Mouse (Mus musculus) MN1 (cell line): Measurements from ENCODE around the gene Zfp691.
A peak's percentile ranks its signal among the peaks of the same experiment; 100 is the strongest.

Source experiments
- DNase-seq: peaks from one replicate; pipeline ENCODE4 v3.0.0-alpha.2; 2016; ENCODE audit warnings: low spot score

Gene Zfp691

GRCm38 (mm10) chr4:119173851-119174453, at the start of gene Zfp691:
TSS of gene Zfp691 (minus strand) at chr4:119174195.
- peak; percentile 93 for DNase-seq

DNA sequence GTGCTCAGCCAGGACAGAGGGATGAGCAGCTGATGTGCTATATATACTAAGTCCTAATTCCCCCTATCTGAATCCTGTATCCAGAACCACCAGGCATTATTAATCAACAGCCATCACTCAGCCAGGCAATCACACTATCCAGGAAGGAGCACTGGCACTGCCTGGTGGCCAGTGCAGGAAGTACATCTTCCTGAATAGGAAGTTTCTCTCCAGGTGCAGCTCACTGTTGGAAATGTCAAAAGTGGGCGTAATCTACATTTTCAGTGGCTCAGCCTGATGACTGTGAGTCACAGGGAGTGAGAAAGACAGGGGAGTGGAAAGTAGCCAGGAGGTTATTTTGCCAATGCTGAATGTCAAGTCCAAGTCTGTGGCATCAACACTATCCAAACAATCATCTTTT, 49.7 kb upstream of the Zfp691 start:
- peak; percentile 16 for DNase-seq

GRCm38 (mm10) chr4:119218169-119218568, 44.2 kb upstream of the Zfp691 start, which contains the start of gene Tmem269:
TSS of gene Tmem269 (minus strand) at chr4:119218217.
- DNase-seq = no peak

DNA sequence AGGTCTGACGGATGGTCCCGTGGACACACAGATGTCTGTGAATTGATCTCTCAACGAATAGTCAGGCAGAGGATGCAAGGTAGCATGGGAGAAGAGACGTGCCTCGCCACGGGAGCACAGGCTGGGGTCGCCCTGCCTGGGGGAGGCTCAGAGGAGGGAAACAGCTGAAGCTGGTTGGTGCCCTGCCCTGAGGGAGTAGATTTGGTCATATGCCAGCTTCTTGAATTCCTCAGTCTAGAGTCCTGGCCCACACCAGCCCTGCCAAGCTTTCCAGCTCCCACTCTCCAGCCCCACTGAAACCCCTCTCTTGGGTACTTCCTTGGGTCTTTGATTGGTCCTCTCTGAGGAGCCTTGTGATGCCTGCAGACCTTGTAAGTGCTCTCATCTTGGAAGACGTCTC, 42.7 kb upstream of the Zfp691 start:
- DNase-seq = no peak

DNA sequence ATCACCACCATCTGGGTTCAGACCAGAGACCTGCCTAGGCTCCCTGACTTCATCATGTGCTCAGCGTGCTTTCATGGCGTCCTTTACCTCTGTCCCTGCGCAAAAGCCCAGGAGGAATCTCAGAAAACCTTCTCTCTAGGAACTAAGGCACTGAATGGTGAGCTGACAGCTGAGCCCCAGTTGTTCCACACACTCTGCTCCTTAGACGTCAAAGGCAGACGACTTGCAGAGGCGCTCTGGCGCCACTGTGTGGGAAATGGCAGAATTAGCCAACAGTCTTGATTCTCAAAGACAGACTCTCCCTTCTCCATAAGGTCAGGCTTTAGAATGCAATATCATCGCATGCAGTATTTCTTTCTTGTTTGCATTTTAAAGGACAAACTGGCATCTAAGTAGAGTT, 30.7 kb upstream of the Zfp691 start:
- DNase-seq = peak; percentile 41

GRCm38 (mm10) chr4:119198105-119198504, 24.1 kb upstream of the Zfp691 start:
- DNase-seq = no peak

DNA sequence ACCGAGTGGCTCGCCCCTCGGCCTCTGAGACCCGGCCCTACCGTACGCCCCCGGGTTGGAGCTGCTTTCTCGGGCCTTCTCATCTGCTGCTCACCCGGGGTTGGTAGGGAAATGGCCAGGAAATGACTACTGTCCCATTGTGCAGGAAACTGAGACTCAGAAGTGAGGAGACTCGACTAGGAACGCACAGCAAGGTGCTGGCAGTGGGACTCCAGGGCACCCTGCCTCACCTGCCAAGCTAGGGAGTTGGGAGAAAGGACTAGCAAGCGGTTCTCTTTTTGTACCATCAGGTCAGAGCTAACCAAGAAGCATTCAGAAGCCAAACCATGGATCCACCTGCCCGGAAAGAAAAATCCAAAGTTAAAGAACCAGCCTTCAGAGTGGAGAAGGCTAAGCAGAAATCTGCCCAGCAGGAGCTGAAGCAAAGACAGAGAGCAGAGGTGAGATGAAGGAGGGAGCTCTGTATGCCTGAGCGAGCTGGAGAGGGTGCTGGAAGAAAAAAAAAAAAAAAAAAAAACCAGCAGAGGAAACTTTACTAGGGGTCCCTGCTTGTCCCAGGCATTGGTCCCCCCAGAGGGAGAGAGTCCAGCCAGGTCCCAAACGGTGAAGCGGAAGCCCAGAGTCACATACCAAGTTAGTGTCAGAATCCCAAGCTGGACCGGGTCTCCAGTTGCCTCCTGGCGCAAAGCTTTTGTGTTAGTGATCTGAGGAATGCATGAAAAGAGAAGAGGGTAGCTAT, 21.8 kb upstream of the Zfp691 start:
- no peak for DNase-seq

DNA sequence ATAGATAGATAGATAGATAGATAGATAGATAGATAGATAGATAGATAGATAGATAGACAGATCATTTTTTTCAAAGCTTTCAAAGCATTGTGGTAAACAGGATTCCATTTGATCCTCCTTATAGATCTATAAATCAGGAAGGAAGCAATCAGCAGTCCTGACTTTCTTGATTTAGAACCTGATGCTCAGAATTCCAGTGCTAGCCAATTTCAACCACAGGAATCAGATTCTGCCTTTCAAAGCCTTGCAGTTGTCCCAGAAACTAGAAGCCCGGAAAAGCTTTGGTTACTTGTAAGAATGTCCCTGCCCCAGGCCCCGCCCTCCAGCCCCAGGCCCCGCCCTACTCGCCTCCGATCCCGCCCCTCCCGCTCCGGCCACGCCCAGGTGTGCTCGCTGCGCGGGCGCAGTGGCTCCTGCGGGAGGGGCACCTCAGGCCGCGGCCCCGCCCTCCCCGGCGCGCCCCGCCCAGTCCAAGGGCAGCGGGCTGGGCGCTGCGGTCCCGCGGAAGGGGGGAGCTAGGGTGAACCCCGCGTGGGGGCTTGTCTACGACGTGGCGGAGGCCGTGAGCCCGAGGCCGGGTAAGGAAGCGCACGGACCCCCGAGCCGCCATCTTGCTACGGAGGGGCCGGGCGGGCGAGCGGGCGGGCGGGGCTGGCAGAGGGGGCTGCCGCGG, 21.1 kb upstream of the Zfp691 start, which contains the start of gene Svbp:
Gene Svbp (plus strand): TSS at position 398 of the 673 bp plus-strand sequence.
- DNase-seq = peak; percentile 73

DNA sequence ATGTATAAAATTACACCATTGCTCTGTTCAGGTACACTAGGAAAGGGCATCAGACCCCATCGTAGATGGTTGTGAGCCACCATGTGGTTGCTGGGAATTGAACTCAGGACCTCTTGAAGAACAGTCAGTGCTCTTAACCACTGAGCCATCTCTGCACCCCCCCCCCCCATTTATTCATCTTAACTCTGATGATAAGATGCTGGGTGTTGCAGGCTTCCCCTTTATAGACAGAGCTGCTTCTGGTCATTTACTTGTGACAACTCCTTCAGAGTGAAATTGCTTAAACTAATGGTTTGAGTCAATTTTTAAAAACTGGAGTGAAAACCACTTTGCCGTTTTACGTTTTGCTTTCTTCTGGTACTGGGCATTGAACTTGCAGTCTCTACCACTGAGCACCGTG, 18.8 kb upstream of the Zfp691 start:
- no peak for DNase-seq

- no peak for DNase-seq
These were observed 17.3 kb upstream of the Zfp691 start for GRCm38 (mm10) chr4:119191273-119191672.

DNA sequence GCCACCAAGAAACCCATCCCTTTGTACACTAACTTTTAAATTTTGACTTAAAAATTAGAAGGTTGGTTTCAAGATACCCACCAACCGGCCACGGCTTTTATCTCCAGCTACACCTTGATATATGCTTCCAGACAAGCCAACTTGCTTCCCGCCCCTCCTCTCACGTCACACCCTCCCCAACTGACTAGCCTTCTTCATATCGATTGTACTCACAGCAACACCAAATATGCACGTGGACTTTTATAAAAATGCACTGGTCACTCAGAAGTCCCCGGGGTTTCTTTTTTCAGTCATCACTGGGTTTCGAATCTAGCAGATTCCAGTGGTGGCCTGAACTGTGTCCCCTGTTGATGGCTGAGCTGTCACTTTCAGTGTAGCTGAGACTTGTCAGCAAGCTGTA, 16.6 kb upstream of the Zfp691 start:
- DNase-seq = no peak

- DNase-seq = no peak
These were observed 15.9 kb upstream of the Zfp691 start, which contains the start of gene Ermap for GRCm38 (mm10) chr4:119189864-119190263. TSS of gene Ermap (minus strand) at chr4:119190011.

DNA sequence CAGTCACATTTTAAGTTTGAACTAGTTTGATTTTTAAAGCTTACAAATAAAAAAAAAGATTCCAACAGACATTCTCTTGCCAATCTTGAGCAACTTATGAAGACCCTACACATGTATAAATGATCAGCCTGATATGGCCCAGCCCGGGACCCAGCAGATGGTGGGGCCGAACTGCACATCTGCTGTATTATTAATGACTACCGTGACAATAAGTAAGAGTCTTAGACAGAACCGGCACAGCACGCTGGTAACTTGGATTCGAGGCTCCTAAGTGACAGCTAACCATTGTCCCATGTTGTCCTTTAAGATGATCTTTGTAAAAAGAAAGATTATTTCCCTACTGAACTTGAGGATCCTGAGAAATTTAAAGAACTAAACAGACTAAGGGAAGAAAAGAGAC, 15.4 kb upstream of the Zfp691 start:
- DNase-seq = no peak

DNA sequence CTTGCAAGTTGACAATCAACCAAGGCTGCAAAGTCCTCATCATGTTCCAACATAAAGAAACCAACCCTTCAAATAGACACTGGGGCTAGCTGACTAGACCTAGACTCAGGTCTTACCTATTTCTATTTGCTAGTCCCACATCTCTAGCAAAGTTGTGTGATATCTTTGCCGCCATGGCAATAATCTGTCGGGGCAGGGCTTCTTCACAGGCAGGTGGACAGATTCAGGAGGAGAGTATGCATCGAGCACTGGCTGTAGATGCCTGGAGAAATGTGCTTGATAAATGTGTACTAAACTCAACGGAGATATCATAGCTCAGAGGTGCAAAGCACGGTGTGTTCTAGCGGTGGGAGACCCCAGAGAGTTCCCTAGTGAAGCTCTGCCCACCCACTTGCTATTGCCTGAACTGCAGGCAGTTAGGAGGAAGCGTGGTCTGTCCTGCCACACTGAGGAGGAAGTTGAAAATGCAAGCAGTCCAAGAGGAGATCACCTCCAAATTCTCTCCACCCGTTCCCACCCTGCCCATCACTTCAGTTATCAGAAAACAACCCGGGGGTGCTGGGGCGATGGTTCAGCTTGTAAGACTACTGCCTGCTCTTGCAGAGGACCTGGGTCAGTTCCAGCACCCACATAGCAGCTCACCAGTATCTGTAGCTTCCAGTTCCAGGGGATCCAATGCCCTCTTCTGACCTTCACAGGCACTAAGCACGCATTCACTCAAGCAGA, 14.2 kb upstream of the Zfp691 start:
- DNase-seq = no peak

DNA sequence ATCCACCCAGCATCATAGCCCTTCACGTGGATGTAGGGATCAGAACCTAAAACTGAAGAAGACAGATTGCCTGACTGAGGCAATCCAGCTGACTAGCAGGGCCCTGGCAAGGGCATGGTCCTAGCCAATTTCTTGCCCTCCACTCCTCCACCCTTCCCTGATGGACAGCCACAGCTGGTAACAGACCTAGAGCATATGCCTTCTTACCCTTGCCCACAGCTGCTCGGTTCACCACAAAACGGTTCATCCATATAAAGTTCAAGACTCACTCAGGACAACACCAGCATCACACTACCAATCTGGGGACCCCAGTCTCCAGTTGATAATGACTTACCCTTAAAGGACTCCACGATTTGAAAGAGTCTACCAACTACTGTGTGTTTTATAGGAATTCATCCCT, 11.8 kb upstream of the Zfp691 start:
- no peak for DNase-seq

DNA sequence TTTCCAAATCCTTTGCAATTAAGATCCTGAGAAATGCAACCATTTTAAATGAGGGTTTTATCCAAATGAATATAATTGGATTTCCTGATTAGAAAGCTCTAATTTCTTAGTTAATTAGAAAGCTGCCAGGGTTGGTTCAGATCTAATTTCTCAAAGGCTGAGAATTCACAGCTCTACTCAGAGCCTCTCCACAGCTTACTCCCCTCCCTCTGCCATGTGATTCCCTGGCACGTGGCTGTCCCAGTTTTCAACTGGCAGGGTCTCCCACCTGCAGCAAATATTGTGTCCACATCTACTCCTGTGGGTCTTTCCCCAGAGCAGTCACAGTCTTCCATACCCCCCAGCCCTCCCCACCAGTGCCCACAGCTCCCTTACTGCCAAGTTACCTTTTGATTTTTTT, 9.5 kb upstream of the Zfp691 start:
- DNase-seq = no peak

DNA sequence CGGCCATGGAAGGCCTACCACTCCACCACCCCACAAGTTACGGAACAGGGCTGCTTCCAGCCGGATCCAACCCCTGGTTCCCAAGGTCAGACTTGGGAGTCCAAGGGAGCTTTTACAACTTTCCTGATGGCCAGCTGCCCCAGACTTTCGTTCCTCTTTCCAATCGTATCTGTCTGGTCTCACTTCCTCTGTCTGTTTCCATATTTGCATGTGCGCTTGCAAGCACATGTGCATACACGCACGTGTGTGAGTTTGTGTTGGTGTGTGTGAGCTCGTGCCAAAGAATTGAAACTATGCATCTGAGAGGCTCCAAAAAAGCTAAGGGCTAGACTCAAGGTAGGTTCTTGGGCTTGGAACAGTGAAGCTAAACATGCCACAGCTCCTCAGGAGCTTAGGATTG, 7.5 kb upstream of the Zfp691 start:
- no peak for DNase-seq

DNA sequence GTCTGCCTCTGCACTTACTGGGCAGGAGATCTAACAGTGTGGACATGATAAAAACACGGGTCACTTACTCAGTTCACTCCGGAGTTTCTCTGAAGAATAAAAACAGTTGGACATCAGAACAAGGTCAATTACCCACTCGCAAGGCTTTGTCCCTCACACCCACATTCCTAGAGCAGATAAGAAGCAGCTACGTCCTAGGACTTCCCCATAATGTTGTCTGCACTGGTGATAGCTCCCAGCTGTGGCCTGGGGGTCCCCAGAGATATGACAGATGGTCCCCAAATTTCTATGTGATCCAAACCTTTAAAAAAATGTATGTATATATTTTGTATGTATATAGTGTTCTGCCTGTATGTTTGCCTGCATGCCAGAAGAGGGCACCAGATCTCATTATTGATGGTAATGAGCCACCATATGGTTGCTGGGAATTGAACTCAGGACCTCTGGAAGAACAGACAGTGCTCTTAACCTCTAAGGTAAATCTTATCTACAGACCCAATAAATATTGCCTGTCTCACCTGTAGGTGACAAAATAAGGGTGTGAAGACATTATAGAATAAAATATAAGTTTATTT, 6.2 kb upstream of the Zfp691 start:
- no peak for DNase-seq

DNA sequence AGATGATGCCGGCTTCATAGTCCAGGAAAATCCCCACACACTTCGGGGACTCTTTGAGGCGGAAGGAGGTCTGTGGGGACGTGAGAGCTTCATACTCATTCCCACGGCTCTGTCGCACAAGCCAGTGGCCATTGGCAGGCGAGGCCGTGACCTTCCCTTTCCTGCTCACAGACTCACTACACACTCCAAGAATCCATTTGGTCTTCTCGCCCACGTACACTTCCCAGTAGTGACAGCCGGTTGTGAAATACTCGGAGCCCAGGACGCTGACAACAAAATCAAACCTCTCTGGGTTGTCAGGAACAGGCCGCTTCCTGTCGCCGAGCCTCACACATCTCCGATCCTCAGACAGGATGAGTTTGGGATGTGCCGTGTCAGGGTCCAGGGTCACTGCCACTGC, 4.3 kb upstream of the Zfp691 start:
- no peak for DNase-seq

GRCm38 (mm10) chr4:119177702-119178101, 3.7 kb upstream of the Zfp691 start:
- DNase-seq = no peak

DNA sequence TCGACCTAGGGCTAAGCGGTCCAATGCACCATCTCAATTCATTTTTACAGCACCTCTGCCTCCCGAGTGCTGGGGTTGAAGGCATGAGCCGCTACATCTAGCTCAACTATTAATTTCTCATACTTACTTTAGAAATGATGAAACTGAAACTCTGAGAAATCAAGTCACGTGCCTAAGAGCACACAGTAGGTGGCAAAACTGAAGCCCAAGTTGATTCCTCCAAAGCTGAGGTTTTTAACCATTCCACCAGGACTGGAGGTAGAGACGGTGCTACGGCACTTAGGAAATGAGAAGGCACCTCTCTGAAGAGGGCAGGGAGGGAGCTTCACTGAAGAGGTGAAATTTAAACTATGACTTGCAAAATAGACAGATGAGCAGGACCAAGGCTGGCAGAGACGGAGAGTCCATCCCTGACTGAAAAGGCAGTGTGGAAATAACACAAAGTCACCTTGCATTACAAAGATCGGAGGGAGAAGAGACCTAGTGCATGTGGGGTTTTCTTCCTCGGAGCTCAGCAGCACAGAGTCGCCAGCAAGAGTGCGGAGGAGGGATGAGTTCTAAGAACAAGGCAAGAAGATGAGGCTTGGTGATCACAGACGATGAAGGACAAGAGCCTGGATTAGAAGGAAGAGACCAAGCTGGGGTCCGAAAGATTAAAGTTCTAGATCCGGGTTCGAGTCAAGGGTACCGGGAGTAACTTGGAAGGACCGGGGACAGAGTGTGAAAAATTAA, 910 bp downstream of the Zfp691 start:
- DNase-seq = peak; percentile 6
